Mouse (Mus musculus): Measurements from ENCODE around the gene Srebf2. TPM values are rescaled to one million over a fixed set of nuclear protein-coding genes. Genes with fewer than 3 reads are reported as not detected.

The Srebf2 gene
- total RNA-seq, 2 experiments from 2014 or later, result 162 to 165 TPM

DNA sequence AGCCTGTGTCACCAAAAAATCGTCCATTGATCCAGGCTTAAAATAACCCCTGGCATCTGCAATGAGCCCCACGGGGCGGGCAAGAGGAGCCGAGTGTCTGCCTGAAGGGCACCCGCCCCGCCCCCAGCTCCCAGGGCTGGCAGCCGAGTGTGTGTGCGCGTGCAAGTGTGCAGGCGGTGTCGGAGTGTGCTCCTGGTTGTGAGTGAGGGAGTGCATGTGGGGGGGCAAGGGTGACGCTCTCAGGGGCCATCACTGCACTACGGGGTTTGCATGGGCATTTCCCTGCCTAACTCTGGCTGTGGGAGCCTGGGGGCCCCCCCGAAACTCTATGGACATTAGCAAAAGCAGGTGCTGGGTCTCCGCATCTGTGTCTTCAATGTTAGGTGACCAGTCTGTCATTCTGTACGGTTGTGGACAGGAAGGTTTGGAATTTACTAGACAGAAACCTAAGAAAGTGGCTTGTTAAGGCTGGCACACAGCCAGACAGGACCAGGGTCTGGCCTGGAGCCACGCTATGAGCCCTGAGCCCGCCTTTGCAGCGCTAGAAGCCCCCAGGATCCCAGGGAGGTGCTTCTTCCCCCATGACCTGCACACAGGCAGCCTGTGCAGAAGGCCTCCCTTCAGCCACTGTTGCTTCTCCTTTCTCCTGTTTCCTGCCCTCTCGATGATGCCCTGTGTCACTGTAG is 69.3 kb downstream of the Srebf2 start:
- no peak overlapping the region for H3K4me3 ChIP-seq
- DNase-seq (ENCODE audit: low spot score in 2 of 2), result no peak
- TF ChIP-seq CTCF (conservative IDR thresholded peaks at IDR 0.05), result no peak
- no peak overlapping the region for H3K27ac ChIP-seq

DNA sequence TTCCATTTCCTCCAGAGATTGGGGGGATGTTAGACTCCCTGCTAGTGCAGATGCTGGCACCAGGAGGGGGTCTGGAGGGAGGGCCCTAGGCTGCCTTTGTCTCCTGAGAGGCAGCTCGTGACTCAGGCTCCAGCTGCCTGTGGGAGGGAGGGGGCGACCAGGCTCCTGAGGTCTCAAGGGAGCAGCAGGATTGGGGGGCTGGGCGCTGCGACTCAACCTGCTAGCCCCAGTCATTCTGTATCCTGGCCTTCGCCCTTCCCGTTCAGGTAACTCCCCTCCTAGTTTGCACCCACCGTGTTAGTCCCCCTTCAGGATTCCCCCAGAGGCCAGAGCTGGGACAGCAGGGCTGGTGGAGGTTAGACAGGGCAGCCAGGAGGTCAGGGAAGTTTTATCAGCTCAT is 70.1 kb downstream of the Srebf2 start:
- no peak for DNase-seq (ENCODE audit: low spot score in 2 of 2)
- Histone ChIP-seq H3K4me3 (no peak overlapping the region), H3K27ac (no peak overlapping the region)
- TF ChIP-seq CTCF (conservative IDR thresholded peaks at IDR 0.05), result peak; percentile 37

DNA sequence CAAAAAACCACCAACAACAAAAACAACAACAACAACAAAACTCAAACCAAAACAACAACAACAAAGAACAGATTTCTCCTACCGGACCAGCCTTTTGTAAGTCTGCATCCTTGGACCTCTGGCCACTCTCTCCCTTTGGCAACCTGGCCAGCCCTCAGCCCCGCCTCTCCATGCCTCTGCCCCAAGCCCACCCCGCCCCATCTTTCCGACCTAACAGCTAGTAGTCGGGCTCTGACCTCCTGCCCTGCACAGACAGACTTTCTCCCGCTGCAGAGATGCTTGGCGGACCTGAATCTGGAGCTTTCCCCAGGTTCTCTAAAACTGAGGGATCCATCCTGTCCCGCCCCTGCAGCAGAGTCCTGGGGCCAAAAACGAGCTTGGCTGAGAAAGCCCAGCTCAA is 71.0 kb downstream of the Srebf2 start:
- no peak overlapping the region for H3K4me3 ChIP-seq
- no peak overlapping the region for H3K27ac ChIP-seq
- DNase-seq (ENCODE audit: low spot score in 2 of 2), result no peak
- no peak for TF ChIP-seq CTCF (conservative IDR thresholded peaks at IDR 0.05)

DNA sequence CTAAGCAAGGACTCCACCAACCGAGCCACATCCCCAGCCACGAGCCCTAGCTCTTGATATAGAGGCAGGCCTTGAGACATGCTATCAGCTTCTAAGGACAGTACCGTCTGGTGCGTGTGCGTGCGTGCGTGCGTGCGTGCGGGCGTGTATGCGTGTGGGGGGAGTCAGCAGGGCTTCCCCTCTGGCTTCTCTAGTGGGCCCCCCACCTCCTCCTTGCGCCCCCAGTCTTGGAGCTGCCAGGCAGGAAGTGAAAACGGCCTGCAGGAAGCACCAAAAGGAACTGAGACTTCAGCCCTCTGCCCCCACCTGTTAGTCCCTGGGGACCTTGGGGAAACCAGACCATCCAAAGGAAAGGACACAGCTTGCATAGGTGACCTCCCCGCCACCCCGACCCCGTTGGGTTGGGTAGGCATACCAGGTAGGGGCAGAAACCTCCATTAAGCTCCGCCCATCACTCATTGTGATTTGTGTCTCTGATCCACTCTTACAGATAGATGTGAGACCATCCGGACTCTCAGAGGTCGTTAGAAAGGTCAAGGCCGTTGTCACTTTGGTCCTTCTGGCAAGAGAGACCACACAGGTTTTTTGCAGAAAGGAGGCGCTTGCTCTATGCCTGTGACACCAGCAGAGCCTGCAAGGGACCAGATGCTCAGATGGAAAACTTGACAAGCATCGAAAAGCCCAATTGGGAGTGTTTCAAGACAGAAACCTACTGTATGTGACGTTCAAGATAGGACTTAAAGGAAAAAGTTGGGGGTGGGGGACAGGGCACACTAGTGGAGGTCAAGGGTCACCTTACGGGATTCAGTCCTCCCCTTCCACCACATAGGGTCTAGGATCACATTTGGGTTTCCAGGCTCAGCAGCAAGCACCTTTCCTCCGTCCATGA is 72.0 kb downstream of the Srebf2 start:
- DNase-seq (ENCODE audit: low spot score in 2 of 2), result no peak
- TF ChIP-seq CTCF (conservative IDR thresholded peaks at IDR 0.05), result no peak
- H3K27ac ChIP-seq, result no peak overlapping the region
- H3K4me3 ChIP-seq, result no peak overlapping the region

DNA sequence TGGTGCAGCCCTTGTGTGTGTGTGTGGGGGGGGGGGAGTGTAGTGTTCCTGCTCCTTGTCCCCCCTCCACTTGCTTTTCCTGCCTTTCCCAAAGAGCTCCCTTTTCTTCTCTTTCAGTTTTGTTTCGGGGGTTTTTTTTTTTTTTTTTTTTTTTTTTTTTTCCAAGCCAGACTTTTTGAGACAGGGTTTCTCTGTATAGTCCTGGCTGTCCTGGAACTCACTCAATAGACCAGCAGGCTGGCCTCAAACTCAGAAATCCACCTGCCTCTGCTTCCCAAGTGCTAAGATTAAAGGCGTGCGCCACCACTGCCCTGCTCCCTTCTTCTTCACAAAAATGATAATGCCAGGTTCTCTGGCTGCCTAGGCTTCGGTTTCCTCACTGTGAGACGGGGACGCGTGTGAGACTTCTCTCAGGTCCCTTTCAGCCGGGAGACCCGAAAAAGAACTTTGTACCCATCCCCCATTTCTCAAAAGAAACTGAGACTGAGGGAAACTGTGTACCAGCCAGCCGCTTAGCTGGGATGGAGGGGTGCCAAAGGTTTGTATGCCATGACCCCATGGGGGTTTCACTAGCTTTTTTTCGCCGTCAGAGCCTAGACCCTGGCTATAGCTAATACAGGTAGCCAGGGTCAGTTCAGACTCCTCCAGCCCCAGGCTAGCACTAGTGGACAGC is 73.2 kb downstream of the Srebf2 start:
- DNase-seq (ENCODE audit: low spot score in 2 of 2), result no peak
- Histone ChIP-seq H3K4me3 (no peak overlapping the region), H3K27ac (no peak overlapping the region)
- TF ChIP-seq CTCF (conservative IDR thresholded peaks at IDR 0.05), result no peak

DNA sequence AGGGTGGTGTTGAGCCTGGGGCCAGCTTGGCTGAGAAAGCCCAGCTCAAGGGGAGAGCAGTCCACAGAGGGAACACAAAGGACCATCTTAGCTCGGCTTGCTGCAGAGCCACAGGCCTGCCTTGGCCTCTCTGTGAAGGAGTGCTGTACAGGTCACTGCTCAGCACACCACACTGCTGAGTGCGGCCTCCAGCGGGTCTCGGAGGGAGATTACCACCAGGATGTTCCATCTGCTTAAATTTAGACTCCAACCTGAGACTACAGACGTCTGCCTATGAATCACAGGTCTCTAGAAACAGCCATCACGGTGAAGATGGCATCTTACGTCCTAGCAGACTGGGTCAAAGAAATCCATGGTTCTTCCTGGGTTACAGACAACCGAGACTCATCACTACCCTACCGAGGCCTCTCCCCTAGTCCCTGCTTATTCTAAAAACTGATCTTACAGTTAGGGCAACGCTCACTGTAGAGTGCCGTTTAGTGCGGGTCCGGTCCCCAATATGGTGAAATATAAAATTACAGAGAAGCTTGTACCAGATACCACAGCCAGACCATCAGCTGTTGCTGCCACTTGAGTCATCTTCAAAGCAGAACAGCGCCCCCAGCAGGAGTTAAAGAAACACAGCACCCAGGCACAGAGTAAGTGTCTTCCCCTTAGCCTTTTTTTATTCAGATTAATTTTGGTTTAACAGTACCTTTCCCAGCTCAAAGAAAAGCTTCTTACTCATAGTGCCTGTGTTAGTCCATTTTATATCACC is 74.3 kb downstream of the Srebf2 start:
- Histone ChIP-seq H3K4me3 (no peak overlapping the region), H3K27ac (no peak overlapping the region)
- peak; percentile 65 for TF ChIP-seq CTCF (conservative IDR thresholded peaks at IDR 0.05)
- no peak for DNase-seq (ENCODE audit: low spot score in 2 of 2)

DNA sequence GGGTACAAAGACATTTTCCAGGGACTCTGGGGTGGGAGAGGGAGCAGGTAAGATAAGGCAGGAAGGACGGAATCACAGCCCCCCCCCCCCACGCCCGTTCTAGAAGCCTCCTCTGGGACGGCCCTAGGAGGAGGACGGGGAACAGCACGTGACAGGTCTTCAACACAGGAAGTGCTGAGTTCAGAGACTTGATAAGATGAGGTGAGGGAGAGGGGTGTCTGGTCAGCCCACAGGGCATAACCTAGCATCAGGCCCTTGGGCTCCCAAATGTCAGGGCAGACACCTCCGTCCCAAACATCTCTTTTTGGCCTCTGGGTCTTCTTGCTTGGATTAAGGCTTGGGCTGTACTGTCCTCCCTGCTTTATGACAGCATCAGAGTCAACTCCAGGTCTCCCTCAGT is 76.3 kb downstream of the Srebf2 start:
- no peak overlapping the region for H3K27ac ChIP-seq
- DNase-seq (ENCODE audit: low spot score in 2 of 2), result no peak
- no peak overlapping the region for H3K4me3 ChIP-seq
- TF ChIP-seq CTCF (conservative IDR thresholded peaks at IDR 0.05), result no peak

DNA sequence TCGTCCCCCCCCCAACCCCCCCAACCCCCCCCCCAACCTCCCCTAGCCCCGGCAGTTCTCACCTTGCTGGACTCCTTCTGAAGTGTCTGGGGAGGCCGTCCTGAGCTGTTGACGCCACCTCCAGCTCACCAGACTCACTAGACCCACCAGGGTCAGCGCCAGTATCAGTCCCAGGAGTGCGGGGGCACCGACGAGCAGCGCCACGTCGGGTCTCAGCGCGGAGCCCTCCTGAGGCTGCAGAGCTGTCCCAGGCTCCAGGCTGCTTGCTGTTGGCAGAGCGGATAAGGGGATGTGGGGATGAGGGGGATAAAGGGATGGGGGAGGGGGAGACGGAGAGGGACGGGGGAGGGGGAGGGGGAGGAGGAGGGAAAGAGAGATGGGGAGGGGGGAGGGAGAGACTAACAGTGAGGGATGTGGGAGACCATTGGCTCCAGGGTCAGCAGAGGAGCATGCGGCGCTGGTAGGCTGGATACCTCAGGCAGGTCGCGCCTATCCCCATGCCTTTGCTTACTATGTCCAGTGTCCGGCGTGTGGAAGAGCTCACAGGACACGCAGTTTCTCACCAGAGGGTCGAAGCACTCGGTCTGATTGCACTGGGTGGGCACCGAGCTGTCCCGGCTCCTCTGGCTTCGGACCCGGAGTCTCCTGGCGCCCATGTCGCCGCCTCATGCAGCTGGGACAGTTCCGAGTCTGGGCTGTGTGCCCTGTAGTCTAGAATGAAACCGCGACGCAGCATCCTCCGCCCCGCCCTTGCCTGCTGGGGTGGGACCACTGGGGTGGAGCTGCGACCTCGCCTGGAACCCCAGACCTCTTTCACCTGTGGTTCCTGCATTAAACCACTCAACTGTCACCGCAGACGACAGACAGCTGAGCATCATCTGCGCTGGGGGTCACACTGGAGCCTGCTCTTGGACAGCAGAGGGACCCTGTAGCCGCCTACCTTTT is 76.9 kb downstream of the Srebf2 start, which contains the start of gene Tnfrsf13c:
TSS of gene Tnfrsf13c (minus strand) at position 713 of the 945 bp plus-strand sequence.
- TF ChIP-seq CTCF (conservative IDR thresholded peaks at IDR 0.05), result no peak
- Histone ChIP-seq H3K4me3 (peak within 1 kb of the TSS; percentile 41), H3K27ac (no peak within 1 kb of the TSS)
- DNase-seq (ENCODE audit: low spot score in 2 of 2), result no peak

DNA sequence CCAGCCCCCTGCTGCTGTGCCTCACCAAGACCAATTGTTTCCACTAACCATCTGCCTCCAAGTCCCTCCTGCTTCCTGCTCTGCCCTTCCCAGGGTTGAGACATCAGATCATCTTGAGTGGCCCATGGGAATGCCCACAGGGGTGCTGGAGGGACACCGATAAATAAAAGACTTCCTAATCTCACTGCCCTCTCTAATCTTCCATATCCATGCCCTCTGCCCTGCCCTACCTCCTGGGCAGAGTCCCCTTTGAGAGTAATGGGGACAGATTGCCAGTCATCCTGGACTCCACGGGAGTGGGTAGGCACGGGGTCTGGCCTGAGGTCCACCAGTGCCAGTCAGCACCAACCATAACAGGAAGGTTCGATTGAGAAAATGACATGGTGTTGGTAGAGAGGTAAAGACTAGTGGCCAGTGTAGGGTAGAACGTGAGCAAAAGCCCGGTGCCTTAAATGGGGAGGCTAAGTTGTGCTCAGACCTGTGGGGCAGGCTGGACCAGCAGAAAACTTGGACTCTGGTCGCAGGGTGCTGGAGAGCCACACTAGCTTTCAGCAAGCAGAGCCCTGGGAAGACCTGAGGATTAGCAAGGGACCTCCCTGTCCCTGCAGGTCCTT is 77.7 kb downstream of the Srebf2 start:
- DNase-seq (ENCODE audit: low spot score in 2 of 2), result no peak
- no peak overlapping the region for H3K27ac ChIP-seq
- TF ChIP-seq CTCF (conservative IDR thresholded peaks at IDR 0.05), result no peak
- no peak overlapping the region for H3K4me3 ChIP-seq

DNA sequence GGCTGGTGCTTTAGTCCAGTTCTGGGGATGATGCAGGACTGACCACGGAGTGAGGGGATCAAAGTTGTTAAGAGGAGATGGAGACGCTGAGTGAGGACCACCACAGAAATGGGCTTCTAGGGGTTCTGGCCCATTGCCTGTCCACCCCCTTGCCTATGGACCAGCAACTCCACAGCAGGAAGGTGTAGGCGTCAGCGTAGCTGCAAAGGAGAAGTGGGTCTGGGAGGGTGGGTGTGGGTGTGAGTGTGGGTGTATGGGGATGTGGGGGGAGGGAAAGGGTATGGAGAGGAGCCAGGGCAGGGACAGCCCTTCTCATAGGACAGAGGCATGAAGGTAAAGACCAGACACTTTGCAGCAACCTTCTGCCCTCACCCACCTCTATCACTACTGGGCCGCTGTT is 78.8 kb downstream of the Srebf2 start:
- DNase-seq (ENCODE audit: low spot score in 2 of 2), result no peak
- no peak for TF ChIP-seq CTCF (conservative IDR thresholded peaks at IDR 0.05)
- Histone ChIP-seq H3K27ac (no peak overlapping the region), H3K4me3 (no peak overlapping the region)

DNA sequence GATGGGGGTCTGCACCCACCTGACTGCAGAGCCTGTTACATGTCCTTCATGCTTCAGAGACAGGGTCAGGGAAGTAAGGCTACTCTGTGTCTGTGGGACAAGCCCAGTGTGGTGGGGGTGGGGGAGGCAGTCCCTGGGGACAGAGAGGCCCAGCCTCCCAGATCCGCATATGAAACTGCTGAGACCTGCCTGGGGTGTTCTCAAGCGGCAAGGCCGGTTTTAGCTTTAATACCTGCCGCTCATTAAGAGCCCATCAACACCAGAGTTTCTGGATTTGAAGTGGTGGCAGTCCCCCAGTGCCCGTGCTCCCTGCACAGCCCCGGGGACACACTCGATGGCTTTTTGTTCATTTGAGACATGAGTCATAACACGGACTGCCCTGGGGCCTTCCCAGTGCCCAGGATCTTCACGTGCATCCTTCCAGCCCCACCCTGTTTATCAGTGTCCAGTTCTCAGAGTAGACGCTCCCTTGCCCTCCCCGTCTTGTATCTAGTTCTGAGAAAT is 82.6 kb downstream of the Srebf2 start:
- no peak overlapping the region for H3K27ac ChIP-seq
- DNase-seq (ENCODE audit: low spot score in 2 of 2), result no peak
- no peak for TF ChIP-seq CTCF (conservative IDR thresholded peaks at IDR 0.05)
- no peak overlapping the region for H3K4me3 ChIP-seq
